Mouse (Mus musculus) MEL (cell line): ENCODE measurements around the gene Igf2bp1. TPM values are rescaled to one million over a fixed set of nuclear protein-coding genes. Genes with fewer than 3 reads are reported as not detected.

Experiments used
- DNase-seq: peaks from one replicate; pipeline ENCODE4 v3.0.0; 2011; ENCODE audit warnings: low read depth, low spot score
- H3K27ac ChIP-seq: 2 replicates; pipeline ENCODE4 v1.5.1; 2012; ENCODE audit warnings: low read depth, mild to moderate bottlenecking, control low read depth, low read length, moderate library complexity; ENCODE audit not compliant: control insufficient read depth
- H3K27me3 ChIP-seq, 2 experiments: fragments of 150-350 bp in 1 of 2; sonication (generic) in 1 of 2; 2 replicates each; pipeline ENCODE4 v1.6.1; 2012; ENCODE audit warnings: low read length in 2 of 2, mild to moderate bottlenecking in 2 of 2, improper control_type of control experiment in 1 of 2, moderate library complexity in 1 of 2; ENCODE audit not compliant: insufficient read depth in 2 of 2, control insufficient read depth in 1 of 2
- H3K36me3 ChIP-seq, 2 experiments: 2 replicates each; pipeline ENCODE4 v1.6.1; 2012 to 2014; ENCODE audit warnings: low read length in 2 of 2, improper control_type of control experiment in 1 of 2, inconsistent platforms in 1 of 2, mild to moderate bottlenecking in 1 of 2; ENCODE audit not compliant: insufficient read depth in 2 of 2, control insufficient read depth in 1 of 2
- H3K4me1 ChIP-seq, 2 experiments: fragments of 150-350 bp in 1 of 2; sonication (generic) in 1 of 2; 2 replicates each; pipeline ENCODE4 v1.6.1; 2012; ENCODE audit warnings: low read length in 2 of 2, improper control_type of control experiment in 1 of 2, mild to moderate bottlenecking in 1 of 2; ENCODE audit not compliant: insufficient read depth in 2 of 2, control insufficient read depth in 1 of 2
- H3K4me3 ChIP-seq, 2 experiments: fragments of 150-350 bp in 1 of 2; sonication (generic) in 1 of 2; 2 replicates each; pipeline ENCODE4 v1.5.1; 2012; ENCODE audit warnings: low read depth in 2 of 2, low read length in 2 of 2, mild to moderate bottlenecking in 2 of 2, moderate library complexity in 2 of 2, control low read depth in 1 of 2, improper control_type of control experiment in 1 of 2; ENCODE audit not compliant: control insufficient read depth in 1 of 2, insufficient read depth in 1 of 2
- H3K79me2 ChIP-seq: 2 replicates; pipeline ENCODE4 v1.6.1; 2012; ENCODE audit warnings: mild to moderate bottlenecking, low read length, moderate library complexity; ENCODE audit not compliant: control insufficient read depth, poor library complexity, insufficient read depth
- H3K9ac ChIP-seq: 2 replicates; pipeline ENCODE4 v1.6.1; 2012; ENCODE audit warnings: low read depth, mild to moderate bottlenecking, control low read depth, low read length, moderate library complexity; ENCODE audit not compliant: control insufficient read depth, poor library complexity, severe bottlenecking
- H3K9me3 ChIP-seq: fragments of 150-350 bp; sonication (generic); replicated peaks from 2 replicates; pipeline ENCODE4 v1.6.1; 2012; ENCODE audit warnings: mild to moderate bottlenecking, low read length, improper control_type of control experiment, moderate library complexity; ENCODE audit not compliant: insufficient read depth
- CHD1 ChIP-seq: IDR thresholded peaks from 2 replicates; pipeline ENCODE4 v1.6.1; 2012; ENCODE audit warnings: low read depth, mild to moderate bottlenecking, inconsistent platforms, low read length, improper control_type of control experiment
- CTCF ChIP-seq, 3 experiments: IDR thresholded peaks in 2 of 3; conservative IDR thresholded peaks in 1 of 3; 2 replicates each; pipeline ENCODE4 v1.5.1; 2011 to 2012; ENCODE audit warnings: low read length in 3 of 3, low read depth in 2 of 3, mild to moderate bottlenecking in 2 of 3, improper control_type of control experiment in 1 of 3, inconsistent platforms in 1 of 3, mixed read lengths in 1 of 3, moderate library complexity in 1 of 3; ENCODE audit not compliant: control insufficient read depth in 1 of 3, insufficient read depth in 1 of 3, poor library complexity in 1 of 3, severe bottlenecking in 1 of 3
- ETS1 ChIP-seq: IDR thresholded peaks from 2 replicates; pipeline ENCODE4 v1.6.1; 2012; ENCODE audit warnings: low read depth, mild to moderate bottlenecking, inconsistent platforms, low read length, improper control_type of control experiment, moderate library complexity
- GABPA ChIP-seq: IDR thresholded peaks from 2 replicates; pipeline ENCODE4 v1.6.1; 2012; ENCODE audit warnings: low read depth, mild to moderate bottlenecking, inconsistent platforms, low read length, improper control_type of control experiment, moderate library complexity
- KAT2A ChIP-seq: conservative IDR thresholded peaks from 2 replicates; pipeline ENCODE4 v1.6.1; 2012; ENCODE audit warnings: low read depth, low read length, improper control_type of control experiment, inconsistent platforms
- MAFK ChIP-seq: IDR thresholded peaks from 2 replicates; pipeline ENCODE4 v1.6.1; 2011; ENCODE audit warnings: low read depth, mild to moderate bottlenecking, low read length, improper control_type of control experiment, borderline replicate concordance
- MAZ ChIP-seq: IDR thresholded peaks from 2 replicates; pipeline ENCODE4 v1.6.1; 2012; ENCODE audit warnings: low read depth, mild to moderate bottlenecking, inconsistent platforms, low read length, improper control_type of control experiment
- MYB ChIP-seq: IDR thresholded peaks from 2 replicates; pipeline ENCODE4 v1.6.1; 2011; ENCODE audit warnings: mild to moderate bottlenecking, low read depth, low read length, improper control_type of control experiment
- NELFE ChIP-seq: IDR thresholded peaks from 2 replicates; pipeline ENCODE4 v1.6.1; 2011; ENCODE audit warnings: low read depth, low read length, improper control_type of control experiment
- POLR2A ChIP-seq, 2 experiments: IDR thresholded peaks; 2 replicates each; pipeline ENCODE4 v1.6.1; 2011 to 2012; ENCODE audit warnings: low read length in 2 of 2, mild to moderate bottlenecking in 2 of 2, control low read depth in 1 of 2, improper control_type of control experiment in 1 of 2, low read depth in 1 of 2, moderate library complexity in 1 of 2; ENCODE audit not compliant: control insufficient read depth in 1 of 2, insufficient read depth in 1 of 2, poor library complexity in 1 of 2
- POLR2AphosphoS5 ChIP-seq: IDR thresholded peaks from 2 replicates; pipeline ENCODE4 v1.6.1; 2012; ENCODE audit warnings: low read depth, borderline replicate concordance, mild to moderate bottlenecking, inconsistent platforms, low read length, moderate library complexity, mixed read lengths
- RAD21 ChIP-seq: IDR thresholded peaks from 2 replicates; pipeline ENCODE4 v1.6.1; 2011; ENCODE audit warnings: mild to moderate bottlenecking, low read depth, low read length, improper control_type of control experiment
- SIN3A ChIP-seq: IDR thresholded peaks from 2 replicates; pipeline ENCODE4 v1.6.1; 2012; ENCODE audit warnings: low read length, improper control_type of control experiment, inconsistent platforms
- SMC3 ChIP-seq: IDR thresholded peaks from 2 replicates; pipeline ENCODE4 v1.6.1; 2011; ENCODE audit warnings: low read depth, low read length, improper control_type of control experiment
- TAL1 ChIP-seq: IDR thresholded peaks from 2 replicates; pipeline ENCODE4 v1.6.1; 2012; ENCODE audit warnings: mild to moderate bottlenecking, inconsistent platforms, low read length, moderate library complexity, mixed read lengths
- UBTF ChIP-seq: IDR thresholded peaks from 2 replicates; pipeline ENCODE4 v1.6.1; 2012; ENCODE audit warnings: low read depth, mild to moderate bottlenecking, inconsistent platforms, low read length, improper control_type of control experiment, moderate library complexity, borderline replicate concordance; ENCODE audit not compliant: insufficient read depth
- USF1 ChIP-seq: IDR thresholded peaks from 2 replicates; pipeline ENCODE4 v1.6.1; 2014; ENCODE audit warnings: low read depth, mild to moderate bottlenecking, inconsistent platforms, low read length, improper control_type of control experiment, moderate library complexity
- ZKSCAN1 ChIP-seq: IDR thresholded peaks from 2 replicates; pipeline ENCODE4 v1.6.1; 2012; ENCODE audit warnings: low read depth, mild to moderate bottlenecking, inconsistent platforms, low read length, improper control_type of control experiment, moderate library complexity
- ZNF384 ChIP-seq: IDR thresholded peaks from 2 replicates; pipeline ENCODE4 v1.6.1; 2012; ENCODE audit warnings: low read depth, mild to moderate bottlenecking, inconsistent platforms, low read length, improper control_type of control experiment
- polyA plus RNA-seq, 2 experiments: library from polyadenylated mRNA; stranded (reverse) in 1 of 2; unstranded in 1 of 2; fragments of >175 nt in 1 of 2; fragments of >200 nt in 1 of 2; gene quantifications; 2 replicates each; pipeline versions ENCODE4 v1.2.1 to v1.2.4; 2012; ENCODE audit warnings: low replicate concordance in 2 of 2, low read depth in 1 of 2; ENCODE audit not compliant: insufficient read length in 2 of 2, insufficient read depth in 1 of 2, missing spikeins in 1 of 2
- total RNA-seq: library from RNA; depleted of rRNA; stranded (reverse); fragments of 300-350 nt; gene quantifications from 2 replicates; pipeline ENCODE4 v1.2.3, GENCODE M21; 2012

Gene Igf2bp1
- total and polyA plus RNA-seq, 3 experiments = 0.15 TPM; not detected in 2

DNA sequence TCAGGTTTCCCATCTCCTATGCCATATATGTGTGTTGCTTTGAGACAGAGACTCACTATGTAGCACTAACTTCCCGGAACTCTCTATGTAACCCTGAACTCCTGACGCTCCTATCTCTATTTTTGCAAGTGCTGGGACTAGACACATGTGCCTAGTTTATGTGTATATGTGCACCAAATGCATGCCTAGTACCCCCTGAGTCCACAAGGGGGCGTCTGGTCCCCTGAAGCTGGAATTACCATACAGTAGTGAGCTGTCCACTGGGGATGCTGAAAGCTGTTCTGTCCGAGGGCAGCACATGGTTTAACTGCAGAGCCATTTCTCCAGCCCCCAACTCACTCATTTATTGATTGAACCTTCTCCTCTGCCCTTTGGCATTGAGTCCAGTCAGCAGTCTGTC lies 79.3 kb downstream of the Igf2bp1 start:
- Histone ChIP-seq H3K4me1 (no peaks in the 10 kb centered on the region), H3K27ac (no peak overlapping the region)
- TF ChIP-seq POLR2AphosphoS5 = no peak
- peak; percentile 20 for TF ChIP-seq RAD21
- TF ChIP-seq SMC3 = peak; percentile 34; the same call in 1 of the 2 replicates
- TF ChIP-seq CTCF (IDR thresholded peaks at IDR 0.05 in 2 of 3, conservative IDR thresholded peaks at IDR 0.05 in 1 of 3; ENCODE audit: control insufficient read depth in 1 of 3, insufficient read depth in 1 of 3, low read depth in 2 of 3, low read length in 3 of 3, poor library complexity in 1 of 3, severe bottlenecking in 1 of 3) = peak; percentile 55 to 68 (median 57)
- TF ChIP-seq, all 39 proteins: peak for 3
- Histone ChIP-seq H3K79me2 (no peaks in the 10 kb centered on the region), H3K4me3 (no peak overlapping the region), H3K36me3 (no peaks in the 10 kb centered on the region), H3K9ac (no peak overlapping the region), H3K27me3 (no peaks in the 10 kb centered on the region; a peak in 3 of 4 replicates), H3K9me3 (no peaks in the 10 kb centered on the region)
- peak; percentile 53 for DNase-seq

DNA sequence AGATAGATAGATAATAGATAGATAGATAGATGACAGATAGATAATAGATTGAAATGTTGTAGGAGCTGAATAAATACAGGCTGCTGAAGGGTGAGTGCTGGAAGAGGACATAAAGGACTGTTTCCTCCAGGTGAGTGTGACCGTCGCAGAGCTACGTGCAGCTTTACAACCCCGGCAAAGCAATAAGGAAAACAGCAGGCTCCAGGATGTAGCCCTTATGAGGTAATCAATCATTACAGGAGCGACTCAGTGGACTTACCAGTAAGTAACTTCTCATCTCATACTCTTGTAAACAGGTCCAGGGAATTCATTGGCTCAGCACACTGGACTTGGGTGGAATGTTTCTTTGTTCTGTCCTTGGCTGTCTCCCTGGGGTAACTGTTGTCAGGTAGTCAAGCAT lies 79.8 kb downstream of the Igf2bp1 start:
- Histone ChIP-seq H3K9me3 (no peaks in the 10 kb centered on the region), H3K79me2 (no peaks in the 10 kb centered on the region), H3K36me3 (no peaks in the 10 kb centered on the region), H3K4me3 (no peak overlapping the region), H3K4me1 (no peaks in the 10 kb centered on the region), H3K27me3 (no peaks in the 10 kb centered on the region; a peak in 3 of 4 replicates), H3K27ac (no peak overlapping the region), H3K9ac (no peak overlapping the region)
- no peak for TF ChIP-seq USF1
- no peak for TF ChIP-seq GABPA
- TF ChIP-seq NELFE = no peak
- TF ChIP-seq UBTF = no peak
- TF ChIP-seq POLR2A (IDR thresholded peaks at IDR 0.05; ENCODE audit: control insufficient read depth in 1 of 2, insufficient read depth in 1 of 2, low read depth in 1 of 2, low read length in 2 of 2, poor library complexity in 1 of 2) = no peak
- TF ChIP-seq CTCF (IDR thresholded peaks at IDR 0.05 in 2 of 3, conservative IDR thresholded peaks at IDR 0.05 in 1 of 3; ENCODE audit: control insufficient read depth in 1 of 3, insufficient read depth in 1 of 3, low read depth in 2 of 3, low read length in 3 of 3, poor library complexity in 1 of 3, severe bottlenecking in 1 of 3) = no peak
- TF ChIP-seq ZKSCAN1 = no peak
- no peak for TF ChIP-seq CHD1
- no peak for TF ChIP-seq SIN3A
- TF ChIP-seq MYB = no peak
- no peak for TF ChIP-seq MAFK
- no peak for TF ChIP-seq KAT2A
- TF ChIP-seq MAZ = no peak
- TF ChIP-seq ZNF384 = no peak
- no peak for TF ChIP-seq TAL1
- no peak for TF ChIP-seq ETS1
- no peak for DNase-seq
